Mouse (Mus musculus) limb, embryonic 12.5 days (tissue): Measurements from ENCODE around the gene Ildr2. TPM values are rescaled to one million over a fixed set of nuclear protein-coding genes. Genes with fewer than 3 reads are reported as not detected.

Source experiments
- ATAC-seq: fragments of 200-750 bp; cut with Nextera tagmentation; 2 replicates; pipeline ENCODE4 v1.8.0; 2017; ENCODE audit warnings: low read depth, moderate TSS enrichment; ENCODE audit not compliant: insufficient number of reproducible peaks, insufficient read depth, low FRiP score, low TSS enrichment
- H3K27ac ChIP-seq: fragments of 300-500 bp; sonication (generic); 2 replicates; pipeline ENCODE4 v1.5.1; 2016; ENCODE audit warnings: mild to moderate bottlenecking, moderate library complexity
- H3K27me3 ChIP-seq: fragments of 300-500 bp; sonication (generic); 2 replicates; pipeline ENCODE4 v1.6.1; 2016; ENCODE audit warnings: mild to moderate bottlenecking, moderate library complexity
- H3K36me3 ChIP-seq: fragments of 300-500 bp; sonication (generic); 2 replicates; pipeline ENCODE4 v1.6.1; 2016; ENCODE audit warnings: mild to moderate bottlenecking, moderate library complexity
- H3K4me1 ChIP-seq: fragments of 300-500 bp; sonication (generic); replicated peaks from 2 replicates; pipeline ENCODE4 v1.6.1; 2016
- H3K4me2 ChIP-seq: fragments of 300-500 bp; sonication (generic); 2 replicates; pipeline ENCODE4 v1.6.1; 2016; ENCODE audit warnings: mild to moderate bottlenecking, moderate library complexity
- H3K4me3 ChIP-seq: fragments of 300-500 bp; sonication (generic); replicated peaks from 2 replicates; pipeline ENCODE4 v1.5.1; 2016; ENCODE audit warnings: mild to moderate bottlenecking
- H3K9ac ChIP-seq: fragments of 300-500 bp; sonication (generic); replicated peaks from 2 replicates; pipeline ENCODE4 v1.6.1; 2016; ENCODE audit warnings: mild to moderate bottlenecking, moderate library complexity
- H3K9me3 ChIP-seq: fragments of 300-500 bp; sonication (generic); 2 replicates; pipeline ENCODE4 v1.6.1; 2016; ENCODE audit warnings: mild to moderate bottlenecking, moderate library complexity
- WGBS: fragments of 180-500 bp; shearing (Covaris S2); methylation state at CpG from one replicate; pipeline ENCODE4 v1.1.7; 2016; 5-methylcytosine and 5-hydroxymethylcytosine counted together
- polyA plus RNA-seq: library from polyadenylated mRNA; unstranded; fragments of >200 nt; fragmentation: Nextera tagmentation; extraction: Ambion mirVana; gene quantifications from 2 replicates; pipeline ENCODE4 v1.2.1, GENCODE M21; 2016

Gene Ildr2
- polyA plus RNA-seq, 1 experiment from 2014 or later = 0.23 TPM

GRCm38 (mm10) chr1:166284390-166284789, 30.5 kb downstream of the Ildr2 start:
- H3K4me1 ChIP-seq = peaks cover 34% of the 10 kb centered on the region
- H3K9me3 ChIP-seq = no peaks in the 10 kb centered on the region
- 81% methylated on average over 8 of the region's 8 CpGs for WGBS
- H3K27me3 ChIP-seq = no peaks in the 10 kb centered on the region
- H3K27ac ChIP-seq = no peak overlapping the region
- no peaks in the 10 kb centered on the region for H3K36me3 ChIP-seq
- no peak overlapping the region for H3K4me3 ChIP-seq
- no peak overlapping the region for H3K9ac ChIP-seq
- no peak overlapping the region for H3K4me2 ChIP-seq
- no peak for ATAC-seq

GRCm38 (mm10) chr1:166286231-166286630, 32.3 kb downstream of the Ildr2 start:
- Histone ChIP-seq H3K27me3 (no peaks in the 10 kb centered on the region), H3K27ac (no peak overlapping the region), H3K4me1 (peaks cover 16% of the 10 kb centered on the region), H3K9me3 (no peaks in the 10 kb centered on the region), H3K9ac (no peak overlapping the region), H3K36me3 (no peaks in the 10 kb centered on the region), H3K4me3 (no peak overlapping the region), H3K4me2 (no peak overlapping the region)
- 83% methylated on average over 9 of the region's 9 CpGs for WGBS
- no peak for ATAC-seq

GRCm38 (mm10) chr1:166290562-166290961, 36.6 kb downstream of the Ildr2 start:
- ATAC-seq = no peak

GRCm38 (mm10) chr1:166293086-166293485, 39.1 kb downstream of the Ildr2 start:
- no peaks in the 10 kb centered on the region for H3K4me1 ChIP-seq
- no peak overlapping the region for H3K4me3 ChIP-seq
- H3K27me3 ChIP-seq = no peaks in the 10 kb centered on the region
- no peak overlapping the region for H3K9ac ChIP-seq
- H3K4me2 ChIP-seq = no peak overlapping the region
- ATAC-seq = no peak
- H3K36me3 ChIP-seq = no peaks in the 10 kb centered on the region
- no peak overlapping the region for H3K27ac ChIP-seq
- H3K9me3 ChIP-seq = no peaks in the 10 kb centered on the region
- 68% methylated on average over 3 of the region's 3 CpGs for WGBS

More at GRCm38 (mm10) chr1:166290562-166290961, 36.6 kb downstream of the Ildr2 start:
- 89% methylated on average over 6 of the region's 6 CpGs for WGBS
- Histone ChIP-seq H3K4me2 (no peak overlapping the region), H3K9me3 (no peaks in the 10 kb centered on the region), H3K4me3 (no peak overlapping the region), H3K36me3 (no peaks in the 10 kb centered on the region), H3K4me1 (no peaks in the 10 kb centered on the region), H3K9ac (no peak overlapping the region), H3K27ac (no peak overlapping the region), H3K27me3 (no peaks in the 10 kb centered on the region)

- ATAC-seq = no peak
- Histone ChIP-seq H3K4me1 (no peaks in the 10 kb centered on the region), H3K36me3 (no peaks in the 10 kb centered on the region), H3K9me3 (no peaks in the 10 kb centered on the region), H3K9ac (no peak overlapping the region), H3K4me3 (no peak overlapping the region), H3K27me3 (no peaks in the 10 kb centered on the region), H3K27ac (no peak overlapping the region), H3K4me2 (no peak overlapping the region)
- 80% methylated on average over 7 of the region's 7 CpGs for WGBS
These were observed 41.6 kb downstream of the Ildr2 start for GRCm38 (mm10) chr1:166295548-166295947.

- H3K9ac ChIP-seq = no peak overlapping the region
- no peaks in the 10 kb centered on the region for H3K27me3 ChIP-seq
- H3K4me1 ChIP-seq = no peaks in the 10 kb centered on the region
- no peak overlapping the region for H3K4me3 ChIP-seq
- H3K27ac ChIP-seq = no peak overlapping the region
- WGBS = 83% methylated on average over 9 of the region's 9 CpGs
- no peak overlapping the region for H3K4me2 ChIP-seq
- no peak for ATAC-seq
- H3K36me3 ChIP-seq = no peaks in the 10 kb centered on the region
- H3K9me3 ChIP-seq = no peaks in the 10 kb centered on the region
These were observed 42.4 kb downstream of the Ildr2 start for GRCm38 (mm10) chr1:166296371-166296770.

GRCm38 (mm10) chr1:166296971-166297370, 43.0 kb downstream of the Ildr2 start:
- H3K36me3 ChIP-seq = no peaks in the 10 kb centered on the region
- H3K4me3 ChIP-seq = no peak overlapping the region
- 78% methylated on average over 8 of the region's 8 CpGs for WGBS
- no peak overlapping the region for H3K4me2 ChIP-seq
- ATAC-seq = no peak
- H3K27ac ChIP-seq = no peak overlapping the region
- no peaks in the 10 kb centered on the region for H3K4me1 ChIP-seq
- no peak overlapping the region for H3K9ac ChIP-seq
- no peaks in the 10 kb centered on the region for H3K27me3 ChIP-seq
- no peaks in the 10 kb centered on the region for H3K9me3 ChIP-seq

GRCm38 (mm10) chr1:166297499-166298111, 43.7 kb downstream of the Ildr2 start:
- Histone ChIP-seq H3K4me3 (no peak overlapping the region), H3K27ac (no peak overlapping the region), H3K4me2 (no peak overlapping the region), H3K27me3 (no peaks in the 10 kb centered on the region), H3K4me1 (no peaks in the 10 kb centered on the region), H3K36me3 (no peaks in the 10 kb centered on the region), H3K9me3 (no peaks in the 10 kb centered on the region), H3K9ac (no peak overlapping the region)
- no peak for ATAC-seq
- WGBS = 70% methylated on average over 15 of the region's 15 CpGs

- Histone ChIP-seq H3K27ac (no peak overlapping the region), H3K9me3 (no peaks in the 10 kb centered on the region), H3K4me2 (no peak overlapping the region), H3K4me3 (no peak overlapping the region), H3K36me3 (no peaks in the 10 kb centered on the region), H3K9ac (no peak overlapping the region), H3K27me3 (no peaks in the 10 kb centered on the region), H3K4me1 (no peaks in the 10 kb centered on the region)
- no peak for ATAC-seq
- 91% methylated on average over 2 of the region's 2 CpGs for WGBS
These were observed 44.9 kb downstream of the Ildr2 start for GRCm38 (mm10) chr1:166298884-166299283.

GRCm38 (mm10) chr1:166299821-166300220, 45.9 kb downstream of the Ildr2 start:
- Histone ChIP-seq H3K4me1 (no peaks in the 10 kb centered on the region), H3K4me2 (no peak overlapping the region), H3K36me3 (no peaks in the 10 kb centered on the region), H3K27me3 (no peaks in the 10 kb centered on the region), H3K27ac (no peak overlapping the region), H3K9me3 (no peaks in the 10 kb centered on the region), H3K4me3 (no peak overlapping the region), H3K9ac (no peak overlapping the region)
- no peak for ATAC-seq
- WGBS = 88% methylated on average over 8 of the region's 8 CpGs

- no peak overlapping the region for H3K4me2 ChIP-seq
- no peaks in the 10 kb centered on the region for H3K27me3 ChIP-seq
- H3K4me1 ChIP-seq = no peaks in the 10 kb centered on the region
- ATAC-seq = no peak
- 68% methylated on average over 3 of the region's 3 CpGs for WGBS
- no peak overlapping the region for H3K9ac ChIP-seq
- no peak overlapping the region for H3K27ac ChIP-seq
- H3K9me3 ChIP-seq = no peaks in the 10 kb centered on the region
- H3K4me3 ChIP-seq = no peak overlapping the region
- H3K36me3 ChIP-seq = no peaks in the 10 kb centered on the region
These were observed 46.6 kb downstream of the Ildr2 start for GRCm38 (mm10) chr1:166300526-166300925.
